Mouse (Mus musculus) gastrocnemius, adult 18-20 months (tissue): ENCODE data around the gene Tmem145. TPM values are rescaled to one million over a fixed set of nuclear protein-coding genes. Genes with fewer than 3 reads are reported as not detected.
"Not testable (repeated sequence)": the region's sequence is repeated elsewhere in the genome, so short reads cannot be mapped to it uniquely, and the experiment has no call there.

Source experiments
- DNase-seq: peaks from one replicate; pipeline ENCODE4 v3.0.0; 2021; ENCODE audit warnings: low spot score
- total RNA-seq, 2 experiments: library from RNA; stranded (reverse); gene quantifications; 2 replicates each; pipeline ENCODE4 v1.2.3; 2021

Tmem145 gene
- total RNA-seq, 2 experiments from 2014 or later = not detected

- DNase-seq = no peak
Measured at GRCm38 (mm10) chr7:25317446-25317999, 11.6 kb downstream of the Tmem145 start.

DNA sequence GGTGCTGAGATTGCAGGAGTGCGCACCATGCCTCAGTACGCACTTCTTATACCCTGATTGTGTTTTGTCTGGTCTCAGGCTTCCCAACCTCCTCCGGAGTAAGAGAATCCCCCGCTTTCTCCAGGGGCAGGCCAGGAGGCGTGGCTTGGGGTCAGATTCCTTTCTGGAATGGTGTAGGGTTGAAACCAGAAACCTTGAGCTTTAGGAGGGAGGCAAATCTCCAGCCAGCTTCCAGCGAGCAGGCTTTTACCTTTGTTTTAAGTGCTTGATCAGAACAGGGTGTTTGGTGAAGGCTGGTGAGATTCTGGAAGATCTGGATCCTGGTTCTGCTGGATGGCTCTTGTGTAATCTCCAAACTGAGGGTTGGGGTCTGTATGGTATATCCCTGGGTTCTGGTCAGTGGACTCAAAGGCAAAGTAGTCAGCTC is 16.2 kb downstream of the Tmem145 start:
- DNase-seq = peak; percentile 41

- no peak for DNase-seq
Measured at GRCm38 (mm10) chr7:25323219-25323618, 17.3 kb downstream of the Tmem145 start.

DNA sequence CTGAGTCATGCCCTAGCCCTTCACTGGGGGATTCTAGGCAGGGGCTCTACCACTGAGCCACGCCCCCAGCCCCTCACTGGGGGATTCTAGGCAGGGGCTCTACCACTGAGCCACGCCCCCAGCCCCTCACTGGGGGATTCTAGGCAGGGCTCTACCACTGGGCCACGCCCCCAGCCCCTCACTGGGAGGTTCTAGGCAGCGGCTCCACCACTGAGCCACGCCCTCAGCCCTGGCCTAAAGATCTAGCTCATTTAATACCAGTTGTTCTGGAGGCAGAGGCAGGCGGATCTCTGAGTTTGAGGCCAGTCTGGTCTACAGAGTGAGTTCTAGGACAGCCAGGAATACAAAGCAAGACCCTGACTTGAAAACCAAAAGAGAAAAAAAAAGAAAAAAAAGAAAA is 19.5 kb downstream of the Tmem145 start:
- not testable (repeated sequence) for DNase-seq

- no peak for DNase-seq
Measured at GRCm38 (mm10) chr7:25326233-25326632, 20.3 kb downstream of the Tmem145 start.

DNA sequence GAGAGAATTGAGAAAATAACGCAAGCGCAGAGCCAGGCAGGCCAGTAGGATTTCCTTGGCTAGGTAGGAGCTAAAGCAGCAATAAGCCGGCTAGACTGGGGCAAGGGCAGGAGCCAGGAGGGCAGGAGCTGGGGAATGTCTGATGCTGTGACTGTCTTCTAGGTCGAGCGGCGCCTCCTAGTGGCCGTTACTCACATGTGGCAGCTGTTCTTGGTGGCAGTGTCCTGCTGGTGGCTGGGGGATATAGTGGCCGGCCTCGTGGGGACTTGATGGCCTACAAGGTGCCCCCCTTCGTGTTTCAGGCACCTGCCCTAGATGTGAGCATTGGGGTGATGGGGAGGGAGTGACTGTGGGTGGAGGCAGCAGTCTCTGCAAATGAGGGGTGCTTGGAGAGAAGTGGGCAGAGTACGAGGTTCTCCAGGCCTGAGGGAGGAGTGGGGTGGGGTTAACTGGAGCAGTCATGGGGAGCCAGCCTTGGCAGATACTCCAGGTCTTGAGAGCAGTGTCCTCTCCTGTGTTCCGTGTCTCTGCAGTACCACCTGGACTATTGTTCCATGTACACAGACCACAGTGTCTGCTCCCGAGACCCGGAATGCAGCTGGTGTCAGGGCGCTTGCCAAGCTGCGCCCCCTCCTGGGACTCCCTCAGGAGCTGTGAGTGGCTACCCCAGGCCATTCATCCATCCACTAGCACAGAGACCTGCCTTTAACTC is 27.8 kb downstream of the Tmem145 start:
- DNase-seq = peak; percentile 72

- DNase-seq = no peak
Measured at GRCm38 (mm10) chr7:25334472-25334871, 28.6 kb downstream of the Tmem145 start.

GRCm38 (mm10) chr7:25339329-25339728 is 33.4 kb downstream of the Tmem145 start:
- no peak for DNase-seq

- no peak for DNase-seq
Measured at GRCm38 (mm10) chr7:25341000-25341784, 35.3 kb downstream of the Tmem145 start.

DNA sequence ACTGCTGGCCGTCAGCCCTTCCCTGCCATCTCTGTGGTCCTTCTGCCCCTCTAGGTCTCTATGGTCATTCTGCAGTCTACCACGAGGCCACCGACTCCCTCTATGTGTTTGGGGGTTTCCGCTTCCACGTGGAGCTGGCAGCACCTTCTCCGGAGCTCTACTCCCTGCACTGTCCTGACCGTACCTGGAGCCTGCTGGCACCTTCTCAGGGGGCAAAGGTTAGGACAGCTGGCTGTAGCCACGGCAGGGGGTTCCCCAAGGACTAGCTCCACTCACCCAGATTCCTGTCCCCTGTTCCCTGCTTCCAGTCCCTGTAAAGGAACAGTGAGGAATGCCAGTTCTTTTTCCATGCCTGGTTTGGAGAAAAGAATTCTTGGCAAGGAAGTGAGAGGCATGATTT is 43.0 kb downstream of the Tmem145 start:
- no peak for DNase-seq

DNA sequence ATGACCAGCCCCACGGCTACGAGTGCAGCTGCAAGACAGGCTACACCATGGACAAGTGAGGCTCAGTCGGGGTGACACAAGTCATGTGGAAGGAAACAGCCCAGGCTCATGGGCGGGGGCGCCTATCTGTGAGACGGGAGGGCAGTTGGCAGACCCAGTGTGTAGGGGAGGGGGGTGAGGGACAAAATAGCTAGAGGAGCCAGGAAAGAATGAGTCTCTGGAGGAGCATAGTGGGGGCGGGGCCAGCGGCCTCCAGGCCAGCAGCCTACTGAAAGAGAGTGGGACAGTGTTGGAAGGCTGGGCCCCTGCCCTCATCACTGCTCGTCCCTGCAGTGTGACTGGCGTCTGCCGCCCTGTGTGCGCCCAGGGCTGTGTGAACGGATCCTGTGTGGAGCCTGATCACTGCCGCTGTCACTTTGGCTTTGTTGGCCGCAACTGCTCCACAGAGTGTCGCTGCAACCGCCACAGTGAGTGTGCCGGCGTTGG is 52.9 kb downstream of the Tmem145 start:
- DNase-seq = no peak

DNA sequence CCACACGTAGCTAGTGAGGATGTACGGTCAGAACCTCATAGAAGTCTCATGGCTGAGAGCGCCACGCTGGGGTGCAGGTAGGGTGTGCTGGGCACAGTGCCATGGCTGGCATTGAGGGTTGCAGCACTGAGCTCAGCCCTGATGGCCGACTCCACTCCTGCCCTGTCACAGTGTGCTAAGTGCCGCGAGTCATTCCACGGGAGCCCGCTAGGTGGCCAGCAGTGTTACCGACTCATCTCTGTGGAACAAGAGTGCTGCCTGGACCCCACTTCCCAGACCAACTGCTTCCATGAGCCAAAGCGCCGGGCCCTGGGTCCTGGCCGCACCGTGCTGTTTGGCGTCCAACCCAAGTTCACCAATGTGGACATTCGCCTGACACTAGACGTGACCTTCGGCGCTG is 57.2 kb downstream of the Tmem145 start:
- no peak for DNase-seq

GRCm38 (mm10) chr7:25363632-25364031 is 57.7 kb downstream of the Tmem145 start:
- DNase-seq = no peak

Other genes starting within 250 kb of the Tmem145 start
- gene Grik5, start 233.8 kb upstream of the Tmem145 start, total RNA-seq = 1 to 10 TPM; 1.7 to 2.7 TPM
- gene Zfp574, start 233.5 kb upstream of the Tmem145 start, total RNA-seq = 1 to 10 TPM; 7.5 to 7.7 TPM
- gene Pou2f2, start 126.4 kb upstream of the Tmem145 start, total RNA-seq = under 1 TPM; 0.07 to 0.09 TPM
- gene Dedd2, start 85.5 kb upstream of the Tmem145 start, total RNA-seq = 1 to 10 TPM; 8.3 to 8.4 TPM
- gene Zfp526, start 84.7 kb upstream of the Tmem145 start, total RNA-seq = 1 to 10 TPM; 4.7 to 5.3 TPM
- 10 to 100 TPM; 83.2 to 83.8 TPM for gene Gsk3a, start 68.3 kb upstream of the Tmem145 start, total RNA-seq
- gene Erf, start 55.3 kb upstream of the Tmem145 start, total RNA-seq = 1 to 10 TPM; 5.7 to 7.3 TPM
- 10 to 100 TPM; 34.8 to 38.3 TPM for gene Cic, start 38.4 kb upstream of the Tmem145 start, total RNA-seq
- 1 to 10 TPM in 1 of 2 experiments, under 1 TPM in 1; 0.82 to 1.1 TPM for gene Pafah1b3, start 8.1 kb upstream of the Tmem145 start, total RNA-seq
- not detected for gene Prr19, start 4.7 kb upstream of the Tmem145 start, total RNA-seq
- gene Megf8, start 11.1 kb downstream of the Tmem145 start, total RNA-seq = 10 to 100 TPM; 20.3 to 22.0 TPM
- gene Cnfn, start 63.6 kb downstream of the Tmem145 start, total RNA-seq = not detected
- 10 to 100 TPM; 21.3 to 22.7 TPM for gene Lipe, start 92.6 kb downstream of the Tmem145 start, total RNA-seq
- not detected for gene Cxcl17, start 106.8 kb downstream of the Tmem145 start, total RNA-seq
- gene Ceacam1, start 171.5 kb downstream of the Tmem145 start, total RNA-seq = 1 to 10 TPM; 2.7 to 4.4 TPM
- 1 to 10 TPM in 1 of 2 experiments, under 1 TPM in 1; 0.46 to 1.1 TPM for gene Ceacam2, start 233.8 kb downstream of the Tmem145 start, total RNA-seq